Mouse (Mus musculus): ENCODE data around the gene Acad11. TPM values are rescaled to one million over a fixed set of nuclear protein-coding genes. Genes with fewer than 3 reads are reported as not detected.

Gene Acad11
- polyA plus RNA-seq, 1 experiment: 20.9 TPM

- DNase-seq (ENCODE audit: low read depth, low spot score): no peak
- 74% methylated on average over 9 of the region's 9 CpGs for WGBS
These were observed 67.1 kb downstream of the Acad11 start for GRCm38 (mm10) chr9:104130141-104130755.

GRCm38 (mm10) chr9:104140351-104140750, 77.2 kb downstream of the Acad11 start:
- 74% methylated on average over 6 of the region's 6 CpGs for WGBS
- no peak for DNase-seq (ENCODE audit: low read depth, low spot score)

GRCm38 (mm10) chr9:104142805-104143204, 79.6 kb downstream of the Acad11 start:
- 56% methylated on average over 14 of the region's 14 CpGs for WGBS
- no peak for DNase-seq (ENCODE audit: low read depth, low spot score)

- WGBS: 84% methylated on average over 8 of the region's 8 CpGs
- no peak for DNase-seq (ENCODE audit: low read depth, low spot score)
These were observed 81.3 kb downstream of the Acad11 start for GRCm38 (mm10) chr9:104144314-104144996.

- 63% methylated on average over 7 of the region's 7 CpGs for WGBS
- no peak for DNase-seq (ENCODE audit: low read depth, low spot score)
These were observed 83.5 kb downstream of the Acad11 start for GRCm38 (mm10) chr9:104146683-104147082.

- DNase-seq (ENCODE audit: low read depth, low spot score): no peak
- 92% methylated on average over 7 of the region's 7 CpGs for WGBS
These were observed 85.8 kb downstream of the Acad11 start for GRCm38 (mm10) chr9:104148969-104149368.

- 85% methylated on average over 7 of the region's 7 CpGs for whole genome bisulfite sequencing
- no peak for DNase-seq (ENCODE audit: low read depth, low spot score)
These were observed 88.9 kb downstream of the Acad11 start for GRCm38 (mm10) chr9:104152121-104152520.

GRCm38 (mm10) chr9:104155100-104155715, 92.0 kb downstream of the Acad11 start:
- no peak for DNase-seq (ENCODE audit: low read depth, low spot score)

GRCm38 (mm10) chr9:104156506-104156905, 93.3 kb downstream of the Acad11 start:
- no peak for DNase-seq (ENCODE audit: low read depth, low spot score)
- WGBS: 97% methylated on average over 8 of the region's 8 CpGs

More at GRCm38 (mm10) chr9:104155100-104155715, 92.0 kb downstream of the Acad11 start:
- WGBS: 95% methylated on average over 14 of the region's 14 CpGs

GRCm38 (mm10) chr9:104157291-104157690, 94.1 kb downstream of the Acad11 start:
- WGBS: 93% methylated on average over 7 of the region's 7 CpGs
- DNase-seq (ENCODE audit: low read depth, low spot score): no peak

- DNase-seq (ENCODE audit: low read depth, low spot score): no peak
- WGBS: 67% methylated on average over 7 of the region's 7 CpGs
These were observed 97.9 kb downstream of the Acad11 start for GRCm38 (mm10) chr9:104161117-104161516.

- DNase-seq (ENCODE audit: low read depth, low spot score): no peak
- 91% methylated on average over 5 of the region's 5 CpGs for WGBS
These were observed 101.0 kb downstream of the Acad11 start for GRCm38 (mm10) chr9:104164194-104164593.

GRCm38 (mm10) chr9:104165926-104166325, 102.7 kb downstream of the Acad11 start:
- DNase-seq (ENCODE audit: low read depth, low spot score): no peak
- WGBS: 95% methylated on average over 5 of the region's 5 CpGs

GRCm38 (mm10) chr9:104169986-104170385, 106.8 kb downstream of the Acad11 start:
- 92% methylated on average over 10 of the region's 10 CpGs for WGBS
- no peak for DNase-seq (ENCODE audit: low read depth, low spot score)

GRCm38 (mm10) chr9:104171651-104172050, 108.5 kb downstream of the Acad11 start:
- no peak for DNase-seq (ENCODE audit: low read depth, low spot score)
- 85% methylated on average over 6 of the region's 6 CpGs for WGBS

- DNase-seq (ENCODE audit: low read depth, low spot score): no peak
- WGBS: 88% methylated on average over 6 of the region's 6 CpGs
These were observed 109.2 kb downstream of the Acad11 start for GRCm38 (mm10) chr9:104172342-104172741.

Other genes with a start within 250 kb of the Acad11 start
- gene Nphp3, start 60.8 kb upstream of the Acad11 start, polyA plus RNA-seq (2012; rRNA removed): 2.3 and 3.1 TPM in 2 replicates
- not detected in 2 replicates for gene Gm28305, start 22.7 kb upstream of the Acad11 start, polyA plus RNA-seq (2012; rRNA removed)
- gene Uba5, start 243 bp upstream of the Acad11 start, polyA plus RNA-seq (2012; rRNA removed): 19.6 and 21.5 TPM in 2 replicates
- 8.1 and 10.3 TPM in 2 replicates for gene Ackr4, start 63.6 kb downstream of the Acad11 start, polyA plus RNA-seq (2012; rRNA removed)
- 41.8 and 57.9 TPM in 2 replicates for gene Dnajc13, start 199.6 kb downstream of the Acad11 start, polyA plus RNA-seq (2012; rRNA removed)